Mouse (Mus musculus): Measurements from ENCODE around the gene Tmem63a.
"Not testable (repeated sequence)": the region's sequence is repeated elsewhere in the genome, so short reads cannot be mapped to it uniquely, and the experiment has no call there.

Gene Tmem63a

GRCm38 (mm10) chr1:180926286-180926685 lies 15.9 kb upstream of the Tmem63a start:
- DNase-seq (ENCODE audit: low spot score in 2 of 2): no peak

DNA sequence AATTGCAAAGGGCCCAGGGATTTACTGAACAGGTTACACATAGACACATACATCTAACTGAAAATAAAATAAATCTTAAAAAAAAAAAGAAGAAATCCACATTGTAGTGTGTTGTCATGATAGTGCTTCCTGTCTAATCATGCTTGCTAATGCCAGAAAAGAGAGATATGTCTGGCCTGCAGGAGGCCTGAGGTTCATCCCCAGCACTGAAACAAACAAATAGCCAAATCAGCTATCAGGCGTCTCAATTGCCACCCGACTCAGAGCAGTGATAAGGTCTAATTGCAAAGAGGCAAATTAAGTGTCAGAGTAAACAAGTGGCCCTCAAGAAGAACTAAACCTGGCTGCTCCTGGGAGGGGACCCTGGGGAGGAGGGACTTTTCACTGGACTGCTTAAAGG lies 12.5 kb upstream of the Tmem63a start:
- no peak for DNase-seq (ENCODE audit: low spot score in 2 of 2)

GRCm38 (mm10) chr1:180931106-180931505 lies 11.0 kb upstream of the Tmem63a start:
- DNase-seq (ENCODE audit: low spot score in 2 of 2): no peak

DNA sequence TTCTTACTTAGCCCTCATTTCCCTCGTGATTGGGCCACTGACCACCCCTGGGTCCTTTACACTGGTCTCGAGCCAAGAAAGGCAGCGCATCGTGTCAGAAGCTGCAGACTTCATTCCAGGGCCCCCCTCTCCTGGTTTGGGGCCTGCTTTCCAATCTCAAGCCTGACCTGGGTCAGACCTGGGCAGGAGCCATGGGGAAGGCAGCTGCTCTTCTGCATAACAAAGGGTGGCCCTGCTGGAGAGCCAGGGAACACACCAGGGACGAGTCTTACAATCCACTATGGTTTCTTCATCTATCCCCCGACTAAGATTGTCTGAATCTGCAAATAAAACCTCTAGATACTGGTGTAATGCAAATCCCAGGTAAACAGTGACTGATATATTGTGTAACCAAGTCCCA lies 8.5 kb upstream of the Tmem63a start:
- no peak for DNase-seq (ENCODE audit: low spot score in 2 of 2)

GRCm38 (mm10) chr1:180934467-180935419 lies 7.4 kb upstream of the Tmem63a start, which contains the start of gene Lefty1:
Lefty1 (plus strand) TSS chr1:180935022.
- DNase-seq (ENCODE audit: low spot score in 2 of 2): no peak

DNA sequence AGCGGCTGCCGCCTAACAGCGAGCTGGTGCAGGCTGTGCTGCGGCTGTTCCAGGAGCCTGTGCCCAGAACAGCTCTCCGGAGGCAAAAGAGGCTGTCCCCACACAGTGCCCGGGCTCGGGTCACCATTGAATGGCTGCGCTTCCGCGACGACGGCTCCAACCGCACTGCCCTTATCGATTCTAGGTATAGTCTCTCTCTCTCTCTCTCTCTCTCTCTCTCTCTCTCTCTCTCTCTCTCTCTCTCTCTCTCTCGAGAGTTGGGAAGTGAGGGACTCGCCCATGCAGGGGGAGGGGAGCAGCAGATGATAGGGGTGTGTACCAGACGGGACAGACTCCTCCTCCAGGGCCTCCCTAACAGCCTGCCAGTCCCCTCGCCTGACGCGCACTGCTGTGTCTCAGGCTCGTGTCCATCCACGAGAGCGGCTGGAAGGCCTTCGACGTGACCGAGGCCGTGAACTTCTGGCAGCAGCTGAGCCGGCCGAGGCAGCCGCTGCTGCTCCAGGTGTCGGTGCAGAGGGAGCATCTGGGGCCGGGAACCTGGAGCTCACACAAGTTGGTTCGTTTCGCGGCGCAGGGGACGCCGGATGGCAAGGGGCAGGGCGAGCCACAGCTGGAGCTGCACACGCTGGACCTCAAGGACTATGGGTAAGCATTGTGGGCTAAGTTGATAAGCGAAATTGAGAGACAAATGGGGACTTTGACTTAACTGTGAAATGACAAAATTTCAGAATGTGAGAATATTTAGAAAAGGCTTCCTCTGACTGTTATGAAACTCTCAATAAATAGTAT lies 5.3 kb upstream of the Tmem63a start:
- DNase-seq (ENCODE audit: low spot score in 2 of 2): not testable (repeated sequence)

DNA sequence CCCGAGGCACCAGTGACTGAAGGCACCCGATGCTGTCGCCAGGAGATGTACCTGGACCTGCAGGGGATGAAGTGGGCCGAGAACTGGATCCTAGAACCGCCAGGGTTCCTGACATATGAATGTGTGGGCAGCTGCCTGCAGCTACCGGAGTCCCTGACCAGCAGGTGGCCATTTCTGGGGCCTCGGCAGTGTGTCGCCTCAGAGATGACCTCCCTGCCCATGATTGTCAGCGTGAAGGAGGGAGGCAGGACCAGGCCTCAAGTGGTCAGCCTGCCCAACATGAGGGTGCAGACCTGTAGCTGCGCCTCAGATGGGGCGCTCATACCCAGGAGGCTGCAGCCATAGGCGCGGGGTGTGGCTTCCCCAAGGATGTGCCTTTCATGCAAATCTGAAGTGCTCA lies 4.5 kb upstream of the Tmem63a start:
- DNase-seq (ENCODE audit: low spot score in 2 of 2): not testable (repeated sequence)

- DNase-seq (ENCODE audit: low spot score in 2 of 2): not testable (repeated sequence)
These were observed 3.4 kb upstream of the Tmem63a start for GRCm38 (mm10) chr1:180938781-180939180.

DNA sequence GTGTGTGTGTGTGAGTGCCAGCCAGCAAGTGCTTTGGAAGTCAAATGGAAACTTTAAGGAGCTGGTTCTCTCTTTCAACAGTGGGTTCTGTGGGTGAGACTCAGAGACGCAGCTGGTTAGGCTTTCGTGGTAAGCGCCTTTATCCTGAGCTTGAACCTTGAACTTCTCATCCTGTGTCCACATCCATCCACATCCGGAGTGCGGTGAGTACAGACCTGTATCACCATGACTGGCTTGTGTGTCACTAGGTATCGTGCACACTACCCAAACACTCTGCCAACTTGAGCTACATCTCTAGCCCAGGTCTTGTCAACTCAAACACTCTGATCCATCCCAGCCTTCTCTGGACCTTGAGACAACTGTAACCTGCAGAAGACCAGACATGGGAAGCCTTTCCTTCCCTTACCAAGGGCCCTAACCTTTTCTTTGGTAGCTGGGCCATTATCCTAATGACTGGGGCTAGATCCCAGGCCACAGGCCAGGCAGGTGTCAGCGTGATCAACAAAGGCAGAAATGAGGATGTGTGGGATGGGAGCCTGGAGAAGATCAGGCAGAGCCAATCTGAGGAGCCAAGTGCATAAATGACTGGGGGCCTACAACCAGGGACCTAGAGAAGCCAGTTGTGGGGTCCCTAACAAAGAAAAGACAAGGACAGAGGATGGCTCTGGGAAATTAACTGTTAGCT lies 1.2 kb upstream of the Tmem63a start:
- DNase-seq (ENCODE audit: low spot score in 2 of 2): no peak

DNA sequence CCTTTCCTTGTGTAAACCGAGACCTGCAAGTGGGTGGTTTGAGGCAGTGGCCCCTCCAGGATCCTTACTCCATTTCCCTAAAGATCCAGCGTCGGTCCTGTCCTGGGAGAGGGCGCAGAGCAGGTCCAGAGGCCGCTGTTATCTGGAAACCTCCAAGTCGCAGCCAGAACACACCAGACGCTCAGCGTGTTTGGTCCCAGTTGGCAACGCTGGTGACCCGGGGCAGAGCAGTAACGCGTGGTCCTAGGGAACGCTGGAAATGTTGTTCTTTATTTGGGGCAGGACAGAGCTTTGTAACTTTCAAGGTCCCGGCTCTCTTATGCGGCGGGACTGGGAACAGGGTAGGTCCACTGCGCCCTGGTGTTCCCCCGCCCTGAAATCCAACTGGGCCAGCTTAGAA lies 418 bp upstream of the Tmem63a start:
- DNase-seq (ENCODE audit: low spot score in 2 of 2): no peak

DNA sequence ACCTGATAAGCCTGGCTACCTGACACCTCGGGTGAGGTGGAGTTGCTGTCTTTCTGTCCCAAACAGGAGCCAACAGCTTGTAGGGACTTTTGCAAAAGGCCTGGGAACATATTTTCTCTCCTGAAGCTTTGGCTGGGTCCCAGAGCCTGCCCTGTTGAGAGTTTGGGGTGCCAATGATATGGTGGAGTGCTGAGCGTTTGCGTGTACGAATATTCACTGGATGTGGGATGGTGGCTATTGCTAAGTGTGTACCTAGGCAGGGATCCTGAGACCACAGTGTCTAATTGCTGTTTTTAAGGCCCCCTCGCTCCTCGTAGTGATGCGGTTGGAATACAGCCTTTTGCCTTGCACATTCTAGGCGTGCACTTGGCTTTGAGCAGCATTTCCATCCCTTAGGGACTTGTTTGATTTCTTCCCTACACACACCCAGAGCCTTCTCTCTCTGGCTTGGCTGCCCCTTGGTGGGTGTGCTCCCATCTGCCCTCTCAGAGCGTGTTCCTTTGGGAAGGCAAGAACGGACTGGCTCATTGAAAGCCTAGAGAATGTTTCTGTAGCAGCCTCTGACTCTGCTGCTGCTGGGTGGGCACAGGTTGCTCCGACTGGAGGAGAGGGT lies 994 bp downstream of the Tmem63a start:
- DNase-seq (ENCODE audit: low spot score in 2 of 2): no peak

DNA sequence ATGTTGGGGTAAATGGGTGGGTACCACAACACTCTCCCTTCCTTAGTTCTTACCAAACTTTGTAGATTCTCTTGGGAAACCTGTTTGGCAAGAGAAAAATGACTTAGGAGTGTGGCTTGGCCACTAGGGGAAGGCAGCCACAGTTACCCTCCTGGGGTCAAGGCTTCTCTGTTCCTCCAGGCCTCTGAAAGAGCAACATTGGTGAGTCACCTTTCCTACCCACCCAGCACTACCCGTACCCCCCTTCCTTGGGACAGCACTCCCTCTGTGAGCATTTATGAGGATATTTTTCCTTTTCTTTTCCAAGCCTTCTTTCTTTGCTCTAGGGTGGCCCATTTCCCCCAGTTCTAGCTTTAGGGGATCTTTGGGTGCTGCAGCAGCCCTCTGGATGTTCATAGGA lies 1.8 kb downstream of the Tmem63a start:
- no peak for DNase-seq (ENCODE audit: low spot score in 2 of 2)

DNA sequence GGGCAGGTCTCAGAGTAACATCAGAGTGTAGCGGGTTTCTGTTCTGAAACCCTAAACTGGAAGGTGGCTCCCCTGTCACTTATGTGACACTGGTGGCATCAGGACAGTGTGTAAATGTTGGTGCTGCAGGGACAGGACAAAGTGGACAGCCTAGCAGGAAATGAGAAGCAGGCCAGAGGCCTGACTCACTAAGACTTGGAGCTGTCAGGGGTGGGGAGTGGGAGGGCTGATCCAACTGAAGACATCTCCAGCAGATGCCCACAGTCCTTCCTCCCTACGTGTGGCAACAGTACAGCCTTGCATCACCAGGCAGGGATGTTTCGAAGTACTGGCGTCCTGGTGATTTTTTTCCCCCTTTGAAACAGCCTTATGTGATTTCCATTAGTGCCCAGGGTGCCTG lies 2.4 kb downstream of the Tmem63a start:
- no peak for DNase-seq (ENCODE audit: low spot score in 2 of 2)

GRCm38 (mm10) chr1:180945001-180945980 lies 3.1 kb downstream of the Tmem63a start:
- DNase-seq (ENCODE audit: low spot score in 2 of 2): no peak

DNA sequence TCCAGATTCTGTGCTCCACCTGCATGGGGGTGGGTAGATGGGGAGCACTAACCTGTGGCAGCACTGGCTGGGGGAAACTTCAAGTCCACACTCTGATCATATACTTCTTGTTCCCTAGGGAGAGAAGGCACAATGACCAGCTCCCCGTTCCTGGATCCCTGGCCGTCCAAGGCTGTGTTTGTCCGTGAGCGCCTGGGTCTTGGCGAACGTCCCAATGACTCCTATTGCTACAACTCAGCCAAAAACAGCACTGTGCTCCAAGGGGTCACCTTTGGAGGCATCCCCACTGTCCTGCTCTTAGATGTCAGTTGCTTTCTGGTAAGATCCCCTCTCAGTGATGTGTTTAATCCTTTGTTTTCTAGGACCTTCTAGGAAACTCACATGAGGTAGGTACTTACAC lies 4.3 kb downstream of the Tmem63a start:
- no peak for DNase-seq (ENCODE audit: low spot score in 2 of 2)

- no peak for DNase-seq (ENCODE audit: low spot score in 2 of 2)
These were observed 10.1 kb downstream of the Tmem63a start for GRCm38 (mm10) chr1:180952085-180952746.

- no peak for DNase-seq (ENCODE audit: low spot score in 2 of 2)
These were observed 10.7 kb downstream of the Tmem63a start for GRCm38 (mm10) chr1:180952808-180953207.

- DNase-seq (ENCODE audit: low spot score in 2 of 2): no peak
These were observed 14.3 kb downstream of the Tmem63a start for GRCm38 (mm10) chr1:180956401-180956800.

GRCm38 (mm10) chr1:180956973-180957381 lies 14.8 kb downstream of the Tmem63a start:
- no peak for DNase-seq (ENCODE audit: low spot score in 2 of 2)

GRCm38 (mm10) chr1:180957989-180958388 lies 15.8 kb downstream of the Tmem63a start:
- DNase-seq (ENCODE audit: low spot score in 2 of 2): no peak
